Mouse (Mus musculus) embryonic facial prominence, embryonic 12.5 days (tissue): ENCODE data around the gene Irf9. TPM values are rescaled to one million over a fixed set of nuclear protein-coding genes. Genes with fewer than 3 reads are reported as not detected.

Experiments
- ATAC-seq: fragments of 200-750 bp; cut with Nextera tagmentation; 2 replicates; pipeline ENCODE4 v1.8.0; 2017; ENCODE audit not compliant: insufficient number of reproducible peaks, insufficient read depth, low FRiP score, low TSS enrichment
- H3K27ac ChIP-seq: fragments of 300-500 bp; sonication (generic); 2 replicates; pipeline ENCODE4 v1.5.1; 2016; ENCODE audit warnings: mild to moderate bottlenecking
- H3K27me3 ChIP-seq: fragments of 300-500 bp; sonication (generic); 2 replicates; pipeline ENCODE4 v1.6.1; 2016; ENCODE audit warnings: mild to moderate bottlenecking, moderate library complexity
- H3K36me3 ChIP-seq: fragments of 300-500 bp; sonication (generic); 2 replicates; pipeline ENCODE4 v1.6.1; 2016; ENCODE audit warnings: mild to moderate bottlenecking
- H3K4me1 ChIP-seq: fragments of 300-500 bp; sonication (generic); 2 replicates; pipeline ENCODE4 v1.6.1; 2016
- H3K4me2 ChIP-seq: fragments of 300-500 bp; sonication (generic); replicated peaks from 2 replicates; pipeline ENCODE4 v1.6.1; 2016; ENCODE audit warnings: mild to moderate bottlenecking, moderate library complexity
- H3K4me3 ChIP-seq: fragments of 300-500 bp; sonication (generic); 2 replicates; pipeline ENCODE4 v1.5.1; 2016; ENCODE audit warnings: mild to moderate bottlenecking
- H3K9ac ChIP-seq: fragments of 300-500 bp; sonication (generic); 2 replicates; pipeline ENCODE4 v1.6.1; 2016; ENCODE audit warnings: mild to moderate bottlenecking, moderate library complexity
- H3K9me3 ChIP-seq: fragments of 300-500 bp; sonication (generic); 2 replicates; pipeline ENCODE4 v1.6.1; 2016; ENCODE audit warnings: mild to moderate bottlenecking, moderate library complexity
- WGBS: fragments of 180-500 bp; shearing (Covaris S2); methylation state at CpG from one replicate; pipeline ENCODE4 v1.1.7; 2016; 5-methylcytosine and 5-hydroxymethylcytosine counted together
- polyA plus RNA-seq: library from polyadenylated mRNA; unstranded; fragments of >200 nt; fragmentation: Nextera tagmentation; extraction: Ambion mirVana; gene quantifications from 2 replicates; pipeline ENCODE4 v1.2.1, GENCODE M21; 2016

Gene Irf9
- polyA plus RNA-seq, 1 experiment from 2014 or later = 9.5 TPM

DNA sequence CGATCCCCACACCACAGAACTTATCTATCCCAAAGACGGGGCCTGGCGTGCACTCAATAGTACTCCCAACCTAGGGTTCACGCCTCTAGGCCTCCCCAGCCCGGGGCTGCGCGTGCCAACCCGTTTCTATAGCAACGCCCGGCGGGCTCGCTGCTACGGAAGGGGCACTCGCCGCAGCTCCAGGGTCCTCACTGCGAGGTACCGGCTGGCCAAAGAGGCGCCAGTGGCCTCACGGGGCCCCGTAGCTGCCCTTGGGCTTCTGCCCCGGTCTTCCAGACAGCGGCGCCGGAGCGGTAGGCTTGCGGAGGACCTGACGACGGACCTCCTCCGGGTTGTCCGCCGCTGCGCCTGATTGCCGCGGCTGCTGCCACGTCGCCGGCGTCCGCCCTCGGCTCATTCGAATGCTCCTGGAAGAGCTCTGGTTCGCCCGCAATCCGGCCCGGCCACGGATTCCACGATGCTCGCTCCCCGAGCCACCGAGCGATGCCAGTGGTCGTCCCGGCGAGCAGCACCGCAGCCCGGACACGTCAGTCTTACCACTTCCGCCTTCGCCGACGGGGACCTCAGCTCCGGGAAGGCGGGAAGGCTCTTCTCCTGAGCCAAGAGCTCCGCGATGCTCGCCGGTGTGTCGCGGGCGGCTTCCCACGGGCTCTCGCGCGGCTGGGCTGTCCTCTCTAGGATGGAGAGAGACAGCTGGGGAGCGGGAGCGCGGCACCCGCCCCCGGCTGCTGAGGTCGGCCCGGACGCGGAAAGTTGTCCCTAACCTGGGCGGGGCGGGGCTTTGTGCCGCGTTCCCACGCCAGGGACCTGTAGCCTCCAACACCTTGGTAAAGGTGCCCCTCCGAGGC is 39.9 kb downstream of the Irf9 start, which contains the start of gene Tm9sf1:
Gene Tm9sf1, minus strand, starts transcription at position 747 of the 848 bp plus-strand sequence.
- H3K9ac ChIP-seq = peak within 1 kb of the TSS; percentile 96
- peak; percentile 82 for ATAC-seq
- peaks cover 43% of the 10 kb centered on the region for H3K36me3 ChIP-seq
- no peaks in the 10 kb centered on the region for H3K9me3 ChIP-seq
- peak within 1 kb of the TSS; percentile 92 for H3K4me2 ChIP-seq
- H3K4me1 ChIP-seq = peaks cover 19% of the 10 kb centered on the region
- H3K4me3 ChIP-seq = peak within 1 kb of the TSS; percentile 95
- under 1% methylated on average over 89 of the region's 89 CpGs for WGBS
- no peaks in the 10 kb centered on the region for H3K27me3 ChIP-seq
- H3K27ac ChIP-seq = peak within 1 kb of the TSS; percentile 88

DNA sequence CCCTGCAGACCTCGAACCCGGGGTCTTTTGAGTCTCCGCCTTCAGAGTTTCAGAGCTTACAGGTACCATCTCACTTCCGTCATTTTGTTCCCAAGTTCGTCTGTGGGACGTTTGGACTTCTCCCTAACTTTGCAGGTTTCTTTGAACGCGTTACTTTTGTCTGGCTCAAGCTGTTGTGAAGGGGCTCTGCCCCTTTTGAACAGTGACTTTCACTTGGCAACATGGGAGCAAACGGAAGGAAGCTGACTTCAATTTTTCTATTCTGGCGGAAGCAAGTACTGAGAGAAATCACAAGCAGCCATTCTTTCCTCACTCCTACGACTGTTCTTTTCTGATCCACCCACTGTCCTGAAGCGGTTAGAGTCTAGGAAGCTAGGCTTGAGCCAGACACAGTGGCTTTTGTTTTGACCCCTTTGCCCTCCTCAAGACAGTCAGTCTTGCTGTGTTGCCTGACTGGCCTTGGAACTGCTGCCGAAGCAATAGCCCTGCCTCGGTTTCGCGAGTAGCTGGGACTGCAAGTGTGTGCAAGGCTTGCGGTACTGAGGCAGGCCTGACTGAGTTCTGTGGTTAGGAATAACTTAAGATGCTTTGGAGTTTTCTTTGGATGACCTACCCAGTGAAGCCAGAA is 41.0 kb downstream of the Irf9 start:
- peaks cover 33% of the 10 kb centered on the region for H3K36me3 ChIP-seq
- 20% methylated on average over 17 of the region's 17 CpGs for WGBS

DNA sequence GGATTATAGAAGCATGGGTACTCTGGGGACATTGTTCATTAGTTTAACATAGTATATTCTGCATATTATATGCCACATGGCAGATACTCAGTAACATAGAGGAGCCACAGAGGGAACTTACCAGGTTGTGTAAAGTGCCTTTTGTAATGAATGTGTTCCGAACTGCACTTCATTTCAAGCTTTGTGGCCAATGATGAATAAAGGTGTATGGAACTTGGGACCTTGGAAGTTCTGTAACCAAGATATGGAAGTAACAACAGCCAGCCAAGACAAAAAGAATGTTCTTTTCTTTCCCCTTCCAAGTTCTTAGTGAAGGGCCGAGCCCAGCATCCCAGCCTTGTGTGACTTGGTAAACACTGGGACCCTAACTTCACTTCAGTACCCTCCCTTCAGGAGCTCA is 46.5 kb downstream of the Irf9 start, which contains the start of gene Tssk4:
Gene Tssk4, plus strand, starts transcription at position 301 of the 400 bp plus-strand sequence.
- Histone ChIP-seq H3K9me3 (no peaks in the 10 kb centered on the region), H3K4me2 (no peak within 1 kb of the TSS), H3K36me3 (peaks cover 11% of the 10 kb centered on the region; the same call in 1 of the 2 replicates), H3K4me3 (no peak within 1 kb of the TSS), H3K27me3 (no peaks in the 10 kb centered on the region), H3K27ac (no peak within 1 kb of the TSS), H3K9ac (no peak within 1 kb of the TSS), H3K4me1 (peaks cover 3% of the 10 kb centered on the region)
- 93% methylated on average over 2 of the region's 2 CpGs for WGBS
- no peak for ATAC-seq

More for the DNA sequence above, 41.0 kb downstream of the Irf9 start:
- H3K4me1 ChIP-seq = peaks cover 19% of the 10 kb centered on the region
- no peak for ATAC-seq
- H3K4me2 ChIP-seq = peak overlapping the region; percentile 92
- H3K4me3 ChIP-seq = peak overlapping the region; percentile 95
- peak overlapping the region; percentile 96 for H3K9ac ChIP-seq
- H3K9me3 ChIP-seq = no peaks in the 10 kb centered on the region
- no peaks in the 10 kb centered on the region for H3K27me3 ChIP-seq
- peak overlapping the region; percentile 26 for H3K27ac ChIP-seq

GRCm38 (mm10) chr14:55651528-55651927 is 48.2 kb downstream of the Irf9 start:
- no peak overlapping the region for H3K4me2 ChIP-seq
- no peak overlapping the region for H3K9ac ChIP-seq
- H3K27me3 ChIP-seq = no peaks in the 10 kb centered on the region
- 83% methylated on average over 7 of the region's 7 CpGs for WGBS
- no peaks in the 10 kb centered on the region for H3K9me3 ChIP-seq
- H3K27ac ChIP-seq = no peak overlapping the region
- H3K4me3 ChIP-seq = no peak overlapping the region
- no peak for ATAC-seq
- H3K4me1 ChIP-seq = no peaks in the 10 kb centered on the region
- H3K36me3 ChIP-seq = peaks cover 6% of the 10 kb centered on the region; the same call in 1 of the 2 replicates

DNA sequence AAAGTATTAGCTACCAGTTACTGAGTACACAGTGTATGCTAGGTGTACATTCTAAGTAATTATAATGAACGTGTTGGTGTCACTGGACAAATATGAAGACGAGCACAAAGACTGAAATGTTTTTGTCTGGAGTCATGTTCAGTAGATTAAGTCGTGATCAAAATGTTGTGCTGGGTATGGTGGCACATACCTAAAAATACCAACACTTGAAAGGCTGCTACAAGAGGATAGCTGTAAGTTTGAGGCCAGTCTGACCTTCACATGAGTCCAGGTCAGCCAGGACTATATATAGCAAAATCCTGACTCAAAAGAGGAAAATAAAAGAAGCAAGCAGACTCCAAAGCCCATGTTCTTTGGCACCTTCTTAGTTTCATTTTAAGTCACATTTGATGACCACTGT is 53.6 kb downstream of the Irf9 start:
- Histone ChIP-seq H3K4me1 (peaks cover 5% of the 10 kb centered on the region; the same call in 1 of the 2 replicates), H3K36me3 (peaks cover 16% of the 10 kb centered on the region), H3K27me3 (no peaks in the 10 kb centered on the region), H3K4me2 (no peak overlapping the region), H3K9me3 (no peaks in the 10 kb centered on the region), H3K27ac (no peak overlapping the region), H3K4me3 (no peak overlapping the region), H3K9ac (no peak overlapping the region)
- WGBS = 86% methylated on average over 3 of the region's 3 CpGs
- no peak for ATAC-seq

- Histone ChIP-seq H3K27ac (no peak overlapping the region), H3K9me3 (no peaks in the 10 kb centered on the region), H3K4me3 (no peak overlapping the region), H3K4me1 (peaks cover 5% of the 10 kb centered on the region; the same call in 1 of the 2 replicates), H3K4me2 (no peak overlapping the region), H3K9ac (no peak overlapping the region), H3K27me3 (no peaks in the 10 kb centered on the region), H3K36me3 (peaks cover 21% of the 10 kb centered on the region)
- no peak for ATAC-seq
- 93% methylated on average over 5 of the region's 5 CpGs for WGBS
These were observed 54.6 kb downstream of the Irf9 start for GRCm38 (mm10) chr14:55658011-55658410.

Other genes with a start within 250 kb of the Irf9 start
- 88.7 and 92.1 TPM in 2 replicates for gene Dhrs4, start 124.8 kb upstream of the Irf9 start, polyA plus RNA-seq
- 6.2 TPM in 2 replicates for gene Carmil3, start 112.9 kb upstream of the Irf9 start, polyA plus RNA-seq
- gene Cpne6, start 93.1 kb upstream of the Irf9 start, polyA plus RNA-seq = 0.55 and 0.90 TPM in 2 replicates
- gene Nrl, start 78.6 kb upstream of the Irf9 start, polyA plus RNA-seq = 0.11 TPM in 1 of 2 replicates, not detected in the other
- gene Pck2, start 63.3 kb upstream of the Irf9 start, polyA plus RNA-seq = 35.2 and 36.1 TPM in 2 replicates
- gene Dcaf11, start 43.6 kb upstream of the Irf9 start, polyA plus RNA-seq = 71.3 and 78.4 TPM in 2 replicates
- not detected in 2 replicates for gene A730061H03Rik, start 43.2 kb upstream of the Irf9 start, polyA plus RNA-seq
- gene Fitm1, start 28.0 kb upstream of the Irf9 start, polyA plus RNA-seq = 8.7 and 9.1 TPM in 2 replicates
- 131 and 143 TPM in 2 replicates for gene Psme1, start 25.4 kb upstream of the Irf9 start, polyA plus RNA-seq
- 4.6 and 4.9 TPM in 2 replicates for gene Emc9, start 18.3 kb upstream of the Irf9 start, polyA plus RNA-seq
- gene Psme2, start 12.5 kb upstream of the Irf9 start, polyA plus RNA-seq = 247 and 255 TPM in 2 replicates
- gene Rnf31, start 11.9 kb upstream of the Irf9 start, polyA plus RNA-seq = 20.6 and 25.4 TPM in 2 replicates
- 7.8 and 8.2 TPM in 2 replicates for gene Rec8, start 14.5 kb downstream of the Irf9 start, polyA plus RNA-seq
- gene Ipo4, start 32.4 kb downstream of the Irf9 start, polyA plus RNA-seq = 99.8 and 117 TPM in 2 replicates
- 0.87 and 3.0 TPM in 2 replicates for gene Gm49378, start 34.3 kb downstream of the Irf9 start, polyA plus RNA-seq
- 102 TPM in 2 replicates for gene Tm9sf1, start 40.2 kb downstream of the Irf9 start, polyA plus RNA-seq
- 0.55 and 0.97 TPM in 2 replicates for gene Tssk4, start 46.6 kb downstream of the Irf9 start, polyA plus RNA-seq
- 64.9 and 66.4 TPM in 2 replicates for gene Mdp1, start 56.9 kb downstream of the Irf9 start, polyA plus RNA-seq
- 74.7 and 78.3 TPM in 2 replicates for gene Gmpr2, start 68.4 kb downstream of the Irf9 start, polyA plus RNA-seq
- gene Nedd8, start 68.6 kb downstream of the Irf9 start, polyA plus RNA-seq = 585 and 596 TPM in 2 replicates
- gene Tinf2, start 78.2 kb downstream of the Irf9 start, polyA plus RNA-seq = 54.1 and 54.2 TPM in 2 replicates
- gene Tgm1, start 110.4 kb downstream of the Irf9 start, polyA plus RNA-seq = 1.6 and 1.7 TPM in 2 replicates
- 27.8 and 30.3 TPM in 2 replicates for gene Rabggta, start 118.7 kb downstream of the Irf9 start, polyA plus RNA-seq
- gene Dhrs1, start 142.1 kb downstream of the Irf9 start, polyA plus RNA-seq = 81.5 and 86.7 TPM in 2 replicates
- 51.0 and 57.3 TPM in 2 replicates for gene Nop9, start 142.1 kb downstream of the Irf9 start, polyA plus RNA-seq
- 0.19 and 0.50 TPM in 2 replicates for gene Cideb, start 154.9 kb downstream of the Irf9 start, polyA plus RNA-seq
- 0.55 and 0.60 TPM in 2 replicates for gene Ltb4r2, start 157.9 kb downstream of the Irf9 start, polyA plus RNA-seq
- 0.48 and 0.60 TPM in 2 replicates for gene Ltb4r1, start 162.4 kb downstream of the Irf9 start, polyA plus RNA-seq
- 21.3 and 24.2 TPM in 2 replicates for gene Adcy4, start 180.5 kb downstream of the Irf9 start, polyA plus RNA-seq
- gene Ripk3, start 185.3 kb downstream of the Irf9 start, polyA plus RNA-seq = 45.5 and 50.3 TPM in 2 replicates
- gene Nfatc4, start 219.6 kb downstream of the Irf9 start, polyA plus RNA-seq = 154 and 161 TPM in 2 replicates